Mouse (Mus musculus): ENCODE measurements around the gene Dgki. TPM values are rescaled to one million over a fixed set of nuclear protein-coding genes. Genes with fewer than 3 reads are reported as not detected.

The Dgki gene
- polyA plus RNA-seq, 1 experiment from 2014 or later = 1.0 TPM

GRCm38 (mm10) chr6:36835351-36835750 is 464.6 kb downstream of the Dgki start:
- Histone ChIP-seq H3K27me3 (replicated peaks; ENCODE audit: control insufficient read depth, insufficient read depth, low read length) (no peaks in the 10 kb centered on the region), H3K9me3 (ENCODE audit: control insufficient read depth, low read length) (no peaks in the 10 kb centered on the region), H3K4me3 (ENCODE audit: low read depth, low read length) (no peak overlapping the region), H3K27ac (replicated peaks; ENCODE audit: low read depth, low read length) (no peak overlapping the region), H3K36me3 (ENCODE audit: control insufficient read depth, insufficient read depth, low read length) (no peaks in the 10 kb centered on the region), H3K9ac (ENCODE audit: low read depth, low read length) (no peak overlapping the region), H3K4me1 (ENCODE audit: control insufficient read depth, insufficient read depth, low read length) (peaks cover 10% of the 10 kb centered on the region), H3K4me2 (ENCODE audit: low read depth, low read length) (no peak overlapping the region)
- DNase-seq (ENCODE audit: low spot score) (no peak), ATAC-seq (ENCODE audit: low read depth) (no peak)
- 59% methylated on average over 3 of the region's 3 CpGs for WGBS

DNA sequence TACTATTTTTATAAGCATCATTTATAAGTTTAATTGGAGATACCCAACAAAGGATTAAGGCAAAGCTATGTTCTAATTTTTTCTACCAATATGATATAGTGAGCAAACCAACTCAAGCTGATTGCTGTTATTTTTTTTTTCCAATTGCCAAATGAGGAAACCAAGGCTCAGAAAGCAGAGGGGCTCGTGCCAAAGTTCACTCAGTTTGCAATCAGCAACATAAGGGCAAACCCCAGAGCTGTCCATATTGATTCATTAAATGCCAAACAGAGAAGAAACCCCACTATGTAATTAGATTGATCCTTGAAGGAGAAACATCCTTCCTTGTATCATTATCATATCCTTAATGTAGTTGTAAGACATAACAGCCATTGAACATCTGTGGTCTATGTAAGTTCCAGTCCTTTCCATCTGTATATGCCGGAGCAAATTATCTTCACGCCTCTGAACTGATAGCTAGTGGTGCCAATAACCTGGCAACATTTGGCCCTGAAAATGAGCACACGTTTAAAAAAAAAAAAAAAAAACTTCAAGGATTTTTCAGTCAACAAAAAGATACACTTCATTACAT is 465.2 kb downstream of the Dgki start:
- Histone ChIP-seq H3K9ac (ENCODE audit: low read depth, low read length) (no peak overlapping the region), H3K36me3 (ENCODE audit: control insufficient read depth, insufficient read depth, low read length) (no peaks in the 10 kb centered on the region), H3K27ac (replicated peaks; ENCODE audit: low read depth, low read length) (no peak overlapping the region), H3K27me3 (replicated peaks; ENCODE audit: control insufficient read depth, insufficient read depth, low read length) (no peaks in the 10 kb centered on the region), H3K4me3 (ENCODE audit: low read depth, low read length) (no peak overlapping the region), H3K9me3 (ENCODE audit: control insufficient read depth, low read length) (no peaks in the 10 kb centered on the region), H3K4me2 (ENCODE audit: low read depth, low read length) (no peak overlapping the region), H3K4me1 (ENCODE audit: control insufficient read depth, insufficient read depth, low read length) (peaks cover 15% of the 10 kb centered on the region)
- WGBS = 77% methylated on average over 4 of the region's 4 CpGs
- no peak for DNase-seq (ENCODE audit: low spot score)
- no peak for ATAC-seq (ENCODE audit: low read depth)

- Histone ChIP-seq H3K27me3 (replicated peaks; ENCODE audit: control insufficient read depth, insufficient read depth, low read length) (no peaks in the 10 kb centered on the region), H3K27ac (replicated peaks; ENCODE audit: low read depth, low read length) (no peak overlapping the region; the same call in 1 of the 2 replicates), H3K9ac (ENCODE audit: low read depth, low read length) (no peak overlapping the region), H3K4me3 (ENCODE audit: low read depth, low read length) (no peak overlapping the region), H3K4me2 (ENCODE audit: low read depth, low read length) (no peak overlapping the region), H3K4me1 (ENCODE audit: control insufficient read depth, insufficient read depth, low read length) (peaks cover 16% of the 10 kb centered on the region), H3K36me3 (ENCODE audit: control insufficient read depth, insufficient read depth, low read length) (no peaks in the 10 kb centered on the region), H3K9me3 (ENCODE audit: control insufficient read depth, low read length) (no peaks in the 10 kb centered on the region)
- DNase-seq (ENCODE audit: low spot score) (no peak), ATAC-seq (ENCODE audit: low read depth) (no peak)
- WGBS = 60% methylated on average over 4 of the region's 4 CpGs
Measured at GRCm38 (mm10) chr6:36832681-36833080, 467.3 kb downstream of the Dgki start.

DNA sequence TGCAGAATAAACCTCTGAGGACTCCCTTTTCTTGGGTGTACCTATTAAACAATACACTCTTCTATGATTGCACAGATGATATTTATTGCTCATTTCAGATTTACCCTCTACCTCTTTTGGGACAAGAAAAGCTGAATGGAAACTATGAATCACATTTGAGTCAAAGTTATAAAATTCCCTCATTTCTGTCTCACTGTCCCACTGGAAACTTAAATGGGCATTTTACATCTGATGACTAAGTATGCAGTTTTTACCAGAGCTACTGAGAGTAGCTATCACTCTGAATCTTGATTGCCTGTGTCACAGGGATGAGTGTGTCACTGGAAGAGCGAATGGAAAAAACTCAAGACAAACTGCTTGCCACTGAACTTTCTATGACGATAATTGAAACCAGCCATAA is 467.8 kb downstream of the Dgki start:
- Histone ChIP-seq H3K4me2 (ENCODE audit: low read depth, low read length) (no peak overlapping the region), H3K4me3 (ENCODE audit: low read depth, low read length) (no peak overlapping the region), H3K36me3 (ENCODE audit: control insufficient read depth, insufficient read depth, low read length) (no peaks in the 10 kb centered on the region), H3K9me3 (ENCODE audit: control insufficient read depth, low read length) (no peaks in the 10 kb centered on the region), H3K27ac (replicated peaks; ENCODE audit: low read depth, low read length) (no peak overlapping the region), H3K9ac (ENCODE audit: low read depth, low read length) (no peak overlapping the region), H3K4me1 (ENCODE audit: control insufficient read depth, insufficient read depth, low read length) (peaks cover 16% of the 10 kb centered on the region), H3K27me3 (replicated peaks; ENCODE audit: control insufficient read depth, insufficient read depth, low read length) (no peaks in the 10 kb centered on the region)
- no peak for DNase-seq (ENCODE audit: low spot score)
- WGBS = 58% methylated on average over 2 of the region's 2 CpGs
- ATAC-seq (ENCODE audit: low read depth) = no peak

DNA sequence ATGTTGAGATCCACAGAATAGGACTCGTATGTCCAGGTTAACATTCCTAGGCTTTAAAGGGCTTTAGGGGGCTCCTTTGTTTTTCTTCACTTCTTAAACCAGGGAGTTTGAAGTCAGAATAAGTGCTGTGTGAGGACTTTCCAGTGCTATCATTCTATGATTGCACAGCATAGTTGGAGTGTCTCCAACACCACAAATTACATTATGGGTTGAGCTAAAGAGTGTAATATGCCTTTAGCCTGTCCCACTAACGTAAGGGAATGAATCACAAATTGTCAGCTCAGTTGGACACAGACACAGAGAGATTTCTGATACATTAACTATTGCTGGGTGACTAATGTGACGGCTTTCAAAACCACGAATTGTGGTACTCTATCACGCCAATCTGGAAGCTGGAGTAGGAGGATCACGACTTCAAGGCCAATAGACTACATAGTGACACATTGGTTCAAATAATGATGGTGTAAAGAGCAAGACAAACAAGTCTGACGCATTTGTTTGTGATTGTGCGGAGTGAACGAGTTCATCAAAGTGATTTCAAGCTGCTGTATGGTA is 469.5 kb downstream of the Dgki start:
- H3K9ac ChIP-seq (ENCODE audit: low read depth, low read length) = no peak overlapping the region
- 68% methylated on average over 9 of the region's 9 CpGs for WGBS
- peak overlapping the region; percentile 39 for H3K27ac ChIP-seq (replicated peaks; ENCODE audit: low read depth, low read length)
- no peaks in the 10 kb centered on the region for H3K9me3 ChIP-seq (ENCODE audit: control insufficient read depth, low read length)
- H3K4me3 ChIP-seq (ENCODE audit: low read depth, low read length) = no peak overlapping the region
- H3K4me2 ChIP-seq (ENCODE audit: low read depth, low read length) = no peak overlapping the region
- H3K27me3 ChIP-seq (replicated peaks; ENCODE audit: control insufficient read depth, insufficient read depth, low read length) = no peaks in the 10 kb centered on the region
- 0 out of 2 replicates have a peak, but pooled peaks have one; percentile 60 for ATAC-seq (ENCODE audit: low read depth)
- DNase-seq (ENCODE audit: low spot score) = peak; percentile 78
- H3K4me1 ChIP-seq (ENCODE audit: control insufficient read depth, insufficient read depth, low read length) = peaks cover 12% of the 10 kb centered on the region
- no peaks in the 10 kb centered on the region for H3K36me3 ChIP-seq (ENCODE audit: control insufficient read depth, insufficient read depth, low read length)

DNA sequence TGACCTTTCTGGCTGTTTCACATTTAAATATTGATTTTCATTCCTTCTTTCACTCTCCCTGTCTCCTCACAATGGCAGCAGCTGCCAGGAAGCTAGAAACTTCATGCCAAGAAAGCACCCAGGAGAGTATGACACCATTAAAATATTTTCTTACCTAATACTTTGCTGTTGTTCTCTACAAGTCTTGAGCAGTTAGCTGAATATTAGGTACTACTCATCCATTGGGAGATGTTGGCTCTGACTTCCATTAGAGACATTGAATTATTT is 480.3 kb downstream of the Dgki start:
- H3K4me1 ChIP-seq (ENCODE audit: control insufficient read depth, insufficient read depth, low read length) = peaks cover 24% of the 10 kb centered on the region
- H3K27ac ChIP-seq (replicated peaks; ENCODE audit: low read depth, low read length) = peak overlapping the region; percentile 71
- 0 out of 2 replicates have a peak, but pooled peaks have one; percentile 13 for ATAC-seq (ENCODE audit: low read depth)
- no peaks in the 10 kb centered on the region for H3K27me3 ChIP-seq (replicated peaks; ENCODE audit: control insufficient read depth, insufficient read depth, low read length)
- H3K4me3 ChIP-seq (ENCODE audit: low read depth, low read length) = no peak overlapping the region
- 0 out of 2 replicates have a peak overlapping the region, but pooled peaks have one; percentile 0 for H3K4me2 ChIP-seq (ENCODE audit: low read depth, low read length)
- no peaks in the 10 kb centered on the region for H3K36me3 ChIP-seq (ENCODE audit: control insufficient read depth, insufficient read depth, low read length)
- DNase-seq (ENCODE audit: low spot score) = no peak
- H3K9me3 ChIP-seq (ENCODE audit: control insufficient read depth, low read length) = no peaks in the 10 kb centered on the region
- H3K9ac ChIP-seq (ENCODE audit: low read depth, low read length) = no peak overlapping the region

- peak; percentile 94 for DNase-seq (ENCODE audit: low spot score)
- WGBS = 18% methylated on average over 8 of the region's 8 CpGs
- Histone ChIP-seq H3K4me2 (ENCODE audit: low read depth, low read length) (peak overlapping the region; percentile 0; the same call in 1 of the 2 replicates), H3K36me3 (ENCODE audit: control insufficient read depth, insufficient read depth, low read length) (no peaks in the 10 kb centered on the region), H3K4me1 (ENCODE audit: control insufficient read depth, insufficient read depth, low read length) (peaks cover 24% of the 10 kb centered on the region), H3K27ac (replicated peaks; ENCODE audit: low read depth, low read length) (peak overlapping the region; percentile 71), H3K4me3 (ENCODE audit: low read depth, low read length) (no peak overlapping the region), H3K9ac (ENCODE audit: low read depth, low read length) (no peak overlapping the region), H3K27me3 (replicated peaks; ENCODE audit: control insufficient read depth, insufficient read depth, low read length) (no peaks in the 10 kb centered on the region), H3K9me3 (ENCODE audit: control insufficient read depth, low read length) (no peaks in the 10 kb centered on the region)
- ATAC-seq (ENCODE audit: low read depth) = peak; percentile 98
Measured at GRCm38 (mm10) chr6:36819019-36819783, 480.8 kb downstream of the Dgki start.

GRCm38 (mm10) chr6:36818281-36819018 is 481.5 kb downstream of the Dgki start:
- peak overlapping the region; percentile 0; the same call in 1 of the 2 replicates for H3K4me2 ChIP-seq (ENCODE audit: low read depth, low read length)
- H3K9me3 ChIP-seq (ENCODE audit: control insufficient read depth, low read length) = no peaks in the 10 kb centered on the region
- ATAC-seq (ENCODE audit: low read depth) (no peak; the same call in 1 of the 2 replicates), DNase-seq (ENCODE audit: low spot score) (no peak)
- no peaks in the 10 kb centered on the region for H3K36me3 ChIP-seq (ENCODE audit: control insufficient read depth, insufficient read depth, low read length)
- no peaks in the 10 kb centered on the region for H3K27me3 ChIP-seq (replicated peaks; ENCODE audit: control insufficient read depth, insufficient read depth, low read length)
- peaks cover 24% of the 10 kb centered on the region for H3K4me1 ChIP-seq (ENCODE audit: control insufficient read depth, insufficient read depth, low read length)
- 38% methylated on average over 4 of the region's 4 CpGs for WGBS
- H3K4me3 ChIP-seq (ENCODE audit: low read depth, low read length) = no peak overlapping the region
- H3K27ac ChIP-seq (replicated peaks; ENCODE audit: low read depth, low read length) = peak overlapping the region; percentile 71
- no peak overlapping the region for H3K9ac ChIP-seq (ENCODE audit: low read depth, low read length)
